Mouse (Mus musculus) bone marrow macrophage, adult 2 months (primary cell): ENCODE measurements at regions not wholly inside any gene's neighbourhood (a gene's known extent, or its start where the extent isn't known, plus 50 kb on each side); places are given as distances from the start of the nearest gene placed in this dataset.
"Not testable (repeated sequence)": the region's sequence is repeated elsewhere in the genome, so short reads cannot be mapped to it uniquely, and the experiment has no call there.

Experiments used
- CTCF ChIP-seq: IDR thresholded peaks from 2 replicates; pipeline ENCODE4 v1.5.1; 2012; ENCODE audit warnings: low read depth, mild to moderate bottlenecking, low read length, moderate library complexity
- POLR2A ChIP-seq: IDR thresholded peaks from 2 replicates; pipeline ENCODE4 v1.6.1; 2012; ENCODE audit warnings: mild to moderate bottlenecking, low read depth, low read length, borderline replicate concordance

- not testable (repeated sequence) for TF ChIP-seq POLR2A, CTCF
These were observed 352.7 kb upstream of the Arrdc4 start for GRCm38 (mm10) chr7:69101770-69102169.
